In the genomic region with DNA sequence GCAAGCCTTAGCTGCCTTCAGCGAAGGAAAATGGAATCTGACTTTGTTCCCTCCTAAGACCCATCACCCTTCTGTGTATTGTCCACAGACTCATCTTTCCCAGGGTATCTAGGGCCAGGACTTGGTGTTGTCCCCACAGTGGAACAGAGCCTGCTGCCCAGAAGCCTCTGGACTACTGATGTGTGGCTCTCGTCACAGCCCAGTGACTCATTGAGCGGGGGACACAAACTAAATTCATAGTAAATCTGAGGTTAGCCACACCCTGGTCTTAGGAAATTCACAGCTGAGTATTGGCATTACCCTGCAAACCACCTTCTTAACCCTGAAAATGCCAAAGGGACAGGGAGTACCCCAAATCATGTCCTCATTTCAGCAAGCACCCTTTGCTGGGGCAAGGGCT, we compare ENCODE assay signal across 25 mouse cellular contexts. TPM values are rescaled to one million over a fixed set of nuclear protein-coding genes. Genes with fewer than 3 reads are reported as not detected.
DNase-seq lines count a peak whose midpoint lies in the region; ATAC-seq and TF ChIP-seq lines count a peak whose summit lies in the region.
"Had no signal": no experiment of that assay in that cellular context is flagged by ENCODE, and none has a peak within 500 bp of the region (broad histone marks: within the 10 kb centered on the region; RNA-seq: fewer than 3 reads in every experiment).

No protein-coding gene starts in this region.

- no peak overlapping the region for H3K4me2 ChIP-seq in heart, embryonic 14.5 days (ENCODE audit: low read length)
- H3K4me2 ChIP-seq in CH12.LX (ENCODE audit: insufficient read depth, low read depth, poor library complexity, severe bottlenecking) (no peak overlapping the region), myocyte (ENCODE audit: low read depth) (peak overlapping the region; percentile 47)
- H3K4me2 ChIP-seq: embryonic facial prominence, embryonic 13.5 days; heart, embryonic 11.5 days; hindbrain, embryonic 14.5 days had no signal

- H3K27ac ChIP-seq in heart, embryonic 14.5 days (replicated peaks in 1 of 2; ENCODE audit: control insufficient read depth in 1 of 2, insufficient read depth in 1 of 2, low read depth in 2 of 2, low read length in 2 of 2) = no peak overlapping the region
- H3K27ac ChIP-seq in CH12.LX (ENCODE audit: insufficient read depth, low read depth) = no peak overlapping the region; the same call in 1 of the 2 replicates
- H3K27ac ChIP-seq in heart, adult 2 months = no peak overlapping the region
- H3K27ac ChIP-seq in embryonic facial prominence, embryonic 10.5 days (replicated peaks) = no peak overlapping the region
- H3K27ac ChIP-seq: embryonic facial prominence, embryonic 13.5 days; forebrain, embryonic 10.5 days; hindbrain, embryonic 14.5 days; liver, embryonic 14.5 days had no signal

- no peaks in the 10 kb centered on the region for H3K9me3 ChIP-seq in heart, embryonic 14.5 days (ENCODE audit: control insufficient read depth, low read length)
- H3K9me3 ChIP-seq in CH12.LX (replicated peaks; ENCODE audit: low read length) = no peaks in the 10 kb centered on the region
- no peaks in the 10 kb centered on the region for H3K9me3 ChIP-seq in embryonic facial prominence, embryonic 10.5 days
- H3K9me3 ChIP-seq: embryonic facial prominence, embryonic 13.5 days; forebrain, embryonic 10.5 days; megakaryocyte, embryonic 14.5 days had no signal

- no peak for TF ChIP-seq EP300 in CH12.LX (IDR thresholded peaks at IDR 0.05; ENCODE audit: low read length)
- no peak for TF ChIP-seq EP300 in heart, adult 2 months (IDR thresholded peaks at IDR 0.05; ENCODE audit: insufficient read depth, low read depth, low read length)

- TF ChIP-seq CTCF in CH12.LX (conservative IDR thresholded peaks at IDR 0.05 in 1 of 2, IDR thresholded peaks at IDR 0.05 in 1 of 2; ENCODE audit: low read depth in 2 of 2, low read length in 2 of 2) = no peak
- no peak for TF ChIP-seq CTCF in heart, adult 2 months (IDR thresholded peaks at IDR 0.05)

- ATAC-seq in heart, embryonic 14.5 days (ENCODE audit: insufficient number of reproducible peaks, insufficient read depth, low FRiP score, low read depth) = no peak
- ATAC-seq: forebrain, postnatal 0 days; intestine, postnatal 0 days had no signal

- H3K79me2 ChIP-seq in CH12.LX (replicated peaks; ENCODE audit: control insufficient read depth, extremely low read depth, insufficient read depth, poor library complexity, severe bottlenecking) (peaks cover 96% of the 10 kb centered on the region), myocyte (ENCODE audit: control insufficient read depth, insufficient read depth) (peaks cover 88% of the 10 kb centered on the region)
- H3K79me2 ChIP-seq in heart, adult 2 months (replicated peaks; ENCODE audit: control insufficient read depth, insufficient read depth, low read length) = peaks cover 1% of the 10 kb centered on the region

- H3K36me3 ChIP-seq in heart, embryonic 14.5 days (ENCODE audit: control insufficient read depth, insufficient read depth, low read length) = peaks cover 46% of the 10 kb centered on the region
- H3K36me3 ChIP-seq in CH12.LX (replicated peaks in 1 of 2; ENCODE audit: control insufficient read depth in 1 of 2, insufficient read depth in 1 of 2, low read length in 1 of 2) (peaks cover 51 to 86% of the 10 kb centered on the region in 2 experiments), myocyte (ENCODE audit: control insufficient read depth, insufficient read depth) (peaks cover 24% of the 10 kb centered on the region)
- no peaks in the 10 kb centered on the region for H3K36me3 ChIP-seq in heart, adult 2 months (ENCODE audit: control insufficient read depth, insufficient read depth, low read length)
- peaks cover 74% of the 10 kb centered on the region for H3K36me3 ChIP-seq in embryonic facial prominence, embryonic 10.5 days (replicated peaks)

- no peak for DNase-seq in heart, adult 8-10 months (ENCODE audit: low spot score)
- DNase-seq in 3T3-L1 (ENCODE audit: low read depth, low spot score) (peak; percentile 26), CH12.LX (ENCODE audit: extremely low read depth) (no peak)
- no peak for DNase-seq in heart, adult 2 months
- DNase-seq in embryonic facial prominence, embryonic 10.5 days (ENCODE audit: low spot score) = no peak
- DNase-seq: cerebellum, adult 11-12 months; cerebellum, adult 9-11 months; embryo, embryonic 11 days; forebrain, postnatal 0 days; kidney, adult 9 months; kidney, postnatal 10 days; liver; lung, adult 2 months; midbrain, embryonic 14.5 days; right cerebral cortex, postnatal 4 days; thymus, postnatal 4 days had no signal

- dilution Hi-C loops in CH12.LX (cut with MboI; ENCODE audit: extremely low pct_ligation_motif_present, extremely low pct_unique_long_range_greater_than_20kb, low sequenced_read_pairs) = no loop called here

- TF ChIP-seq POLR2A in CH12.LX (IDR thresholded peaks at IDR 0.05; ENCODE audit: low read depth, low read length) = peak; percentile 18; the same call in 1 of the 2 replicates
- TF ChIP-seq POLR2A in myocyte (IDR thresholded peaks at IDR 0.05; ENCODE audit: insufficient read length, low read depth) = no peak
- no peak for TF ChIP-seq POLR2A in heart, adult 2 months (IDR thresholded peaks at IDR 0.05; ENCODE audit: insufficient read depth, low read depth, low read length)

- no peak overlapping the region for H3K4me3 ChIP-seq in heart, embryonic 14.5 days (ENCODE audit: control insufficient read depth in 1 of 2, insufficient read depth in 1 of 2, low read depth in 1 of 2, low read length in 2 of 2)
- no peak overlapping the region for H3K4me3 ChIP-seq in CH12.LX (replicated peaks in 1 of 3; ENCODE audit: low read depth in 2 of 3, low read length in 2 of 3, poor library complexity in 1 of 3)
- no peak overlapping the region for H3K4me3 ChIP-seq in myocyte
- H3K4me3 ChIP-seq in heart, adult 2 months = no peak overlapping the region
- H3K4me3 ChIP-seq in embryonic facial prominence, embryonic 10.5 days = no peak overlapping the region
- H3K4me3 ChIP-seq: embryonic facial prominence, embryonic 13.5 days; forebrain, embryonic 10.5 days; megakaryocyte, embryonic 14.5 days had no signal

- H3K27me3 ChIP-seq in heart, embryonic 14.5 days (ENCODE audit: control insufficient read depth, insufficient read depth, low read length) = no peaks in the 10 kb centered on the region
- H3K27me3 ChIP-seq in CH12.LX (replicated peaks) (no peaks in the 10 kb centered on the region), myocyte (ENCODE audit: control insufficient read depth, insufficient read depth, insufficient read length) (no peaks in the 10 kb centered on the region)
- no peaks in the 10 kb centered on the region for H3K27me3 ChIP-seq in heart, adult 2 months (ENCODE audit: control insufficient read depth, insufficient read depth, low read length)
- no peaks in the 10 kb centered on the region for H3K27me3 ChIP-seq in embryonic facial prominence, embryonic 10.5 days (replicated peaks; ENCODE audit: low read depth, poor library complexity, severe bottlenecking)
- H3K27me3 ChIP-seq: embryonic facial prominence, embryonic 13.5 days; megakaryocyte, embryonic 14.5 days had no signal

- WGBS in heart, embryonic 14.5 days = 90% methylated on average over 3 of the region's 3 CpGs
- WGBS in heart, adult 2 months = 77% methylated on average over 3 of the region's 3 CpGs
- WGBS in embryonic facial prominence, embryonic 10.5 days = 88% methylated on average over 3 of the region's 3 CpGs

- no peak for TF ChIP-seq RAD21 in CH12.LX (IDR thresholded peaks at IDR 0.05; ENCODE audit: low read depth, low read length)

- H3K4me1 ChIP-seq in heart, embryonic 14.5 days (ENCODE audit: control insufficient read depth in 2 of 2, insufficient read depth in 2 of 2, low read length in 2 of 2) = peaks cover 0 to 26% of the 10 kb centered on the region in 2 experiments; a peak in 1 of 4 replicates
- peaks cover 39 to 93% of the 10 kb centered on the region in 2 experiments for H3K4me1 ChIP-seq in CH12.LX (ENCODE audit: control insufficient read depth in 1 of 2, insufficient read depth in 2 of 2)
- peaks cover 5% of the 10 kb centered on the region; the same call in 1 of the 2 replicates for H3K4me1 ChIP-seq in heart, adult 2 months (ENCODE audit: control insufficient read depth, insufficient read depth, low read length)
- H3K4me1 ChIP-seq in embryonic facial prominence, embryonic 10.5 days = peaks cover 20% of the 10 kb centered on the region

- H3K9ac ChIP-seq in heart, embryonic 14.5 days (ENCODE audit: low read length) = peak overlapping the region; percentile 34; the same call in 1 of the 2 replicates
- no peak overlapping the region for H3K9ac ChIP-seq in CH12.LX (ENCODE audit: insufficient read depth, low read depth)
- H3K9ac ChIP-seq in heart, adult 2 months (ENCODE audit: low read depth, low read length) = no peak overlapping the region
- H3K9ac ChIP-seq: embryonic facial prominence, embryonic 13.5 days; forebrain, postnatal 0 days; hindbrain, embryonic 14.5 days; liver, embryonic 14.5 days had no signal

- in situ Hi-C loops in CH12.LX (cut with MboI; ENCODE audit: low pct_ligation_motif_present, low pct_unique_long_range_greater_than_20kb, low sequenced_read_pairs) = no loop called here

- intact Hi-C loops in heart, adult 2 months (cut with DNase I) = no loop called here

- no peak overlapping the region for H3ac ChIP-seq in myocyte (ENCODE audit: control insufficient read depth, insufficient read length)

RNA-seq across cellular contexts. Expression of gene Atf5, which starts 10.3 kb away (rescaled TPM):
- polyA plus RNA-seq in heart, embryonic 14.5 days (2014; fragmentation: Nextera tagmentation; extraction: Ambion mirVana) = 1.8 and 1.9 TPM in 2 replicates
- 10 to 100 TPM; 55.1 to 71.1 (median 64.7) TPM for total RNA-seq in heart, adult 8-10 months (2022)
- total RNA-seq in CH12.LX (2012; rRNA removed) (34.0 and 71.1 TPM in 2 replicates), CH12.LX (2014; rRNA removed) (12.0 and 13.4 TPM in 2 replicates)
- polyA plus RNA-seq in CH12.LX (2012; ENCODE audit: insufficient read length, low read depth) (82.3 and 84.5 TPM in 2 replicates), myocyte (2012; fragmentation: generic; extraction: Trizol) (939 TPM)
- total RNA-seq in heart, adult 2 months (2021) = 10 to 100 TPM; 60.2 to 63.4 TPM
- polyA plus RNA-seq in heart, adult 2 months (2012; rRNA removed) = 42.3 and 73.6 TPM in 2 replicates
- 3.2 and 3.6 TPM in 2 replicates for polyA plus RNA-seq in embryonic facial prominence, embryonic 10.5 days (2016; fragmentation: Nextera tagmentation; extraction: Ambion mirVana)

RNA-seq across cellular contexts. Expression of gene Il4i1, which starts 10.6 kb away (rescaled TPM):
- 0.77 and 0.91 TPM in 2 replicates for polyA plus RNA-seq in heart, embryonic 14.5 days (2014; fragmentation: Nextera tagmentation; extraction: Ambion mirVana)
- 1 to 10 TPM in 2 of 4 experiments, under 1 TPM in 2; 0.35 to 1.2 (median 0.88) TPM for total RNA-seq in heart, adult 8-10 months (2022)
- total RNA-seq in CH12.LX (2012; rRNA removed) (42.2 and 57.5 TPM in 2 replicates), CH12.LX (2014; rRNA removed) (11.8 and 17.6 TPM in 2 replicates)
- polyA plus RNA-seq in CH12.LX (2012; ENCODE audit: insufficient read length, low read depth) (49.2 and 58.2 TPM in 2 replicates), myocyte (2012; fragmentation: generic; extraction: Trizol) (1.9 TPM)
- total RNA-seq in heart, adult 2 months (2021) = under 1 TPM; 0.61 to 0.70 TPM
- polyA plus RNA-seq in heart, adult 2 months (2012; rRNA removed) = 1.3 and 1.5 TPM in 2 replicates
- 1.0 and 1.5 TPM in 2 replicates for polyA plus RNA-seq in embryonic facial prominence, embryonic 10.5 days (2016; fragmentation: Nextera tagmentation; extraction: Ambion mirVana)

RNA-seq across cellular contexts. Expression of gene Nup62, which starts 10.9 kb away (rescaled TPM):
- polyA plus RNA-seq in heart, embryonic 14.5 days (2014; fragmentation: Nextera tagmentation; extraction: Ambion mirVana) = 41.5 and 41.7 TPM in 2 replicates
- total RNA-seq in heart, adult 8-10 months (2022) = 10 to 100 TPM; 18.7 to 32.3 (median 24.4) TPM
- 93.2 and 101 TPM in 2 replicates for total RNA-seq in CH12.LX (2012; rRNA removed)
- total RNA-seq in CH12.LX (2014; rRNA removed) = 84.1 and 93.3 TPM in 2 replicates
- 146 and 151 TPM in 2 replicates for polyA plus RNA-seq in CH12.LX (2012; ENCODE audit: insufficient read length, low read depth)
- 77.0 TPM for polyA plus RNA-seq in myocyte (2012; fragmentation: generic; extraction: Trizol)
- total RNA-seq in heart, adult 2 months (2021) = 10 to 100 TPM; 27.1 to 28.0 TPM
- 36.0 and 36.6 TPM in 2 replicates for polyA plus RNA-seq in heart, adult 2 months (2012; rRNA removed)
- polyA plus RNA-seq in embryonic facial prominence, embryonic 10.5 days (2016; fragmentation: Nextera tagmentation; extraction: Ambion mirVana) = 169 and 173 TPM in 2 replicates

RNA-seq across cellular contexts. Expression of gene Akt1s1, which starts 22.0 kb away (rescaled TPM):
- 33.4 and 61.6 TPM in 2 replicates for polyA plus RNA-seq in heart, embryonic 14.5 days (2014; fragmentation: Nextera tagmentation; extraction: Ambion mirVana)
- 10 to 100 TPM; 64.3 to 76.2 (median 70.5) TPM for total RNA-seq in heart, adult 8-10 months (2022)
- total RNA-seq in CH12.LX (2012; rRNA removed) = 21.7 and 24.2 TPM in 2 replicates
- 8.5 and 9.5 TPM in 2 replicates for total RNA-seq in CH12.LX (2014; rRNA removed)
- 23.3 and 23.4 TPM in 2 replicates for polyA plus RNA-seq in CH12.LX (2012; ENCODE audit: insufficient read length, low read depth)
- 200 TPM for polyA plus RNA-seq in myocyte (2012; fragmentation: generic; extraction: Trizol)
- total RNA-seq in heart, adult 2 months (2021) = 10 to 100 TPM; 62.6 to 72.8 TPM
- polyA plus RNA-seq in heart, adult 2 months (2012; rRNA removed) = 53.8 and 63.0 TPM in 2 replicates
- polyA plus RNA-seq in embryonic facial prominence, embryonic 10.5 days (2016; fragmentation: Nextera tagmentation; extraction: Ambion mirVana) = 92.2 and 95.4 TPM in 2 replicates

RNA-seq across cellular contexts. Expression of gene Tbc1d17, which starts 22.1 kb away (rescaled TPM):
- 44.5 and 53.5 TPM in 2 replicates for polyA plus RNA-seq in heart, embryonic 14.5 days (2014; fragmentation: Nextera tagmentation; extraction: Ambion mirVana)
- 10 to 100 TPM; 40.7 to 59.5 (median 51.5) TPM for total RNA-seq in heart, adult 8-10 months (2022)
- total RNA-seq in CH12.LX (2012; rRNA removed) = 32.4 and 40.5 TPM in 2 replicates
- total RNA-seq in CH12.LX (2014; rRNA removed) = 31.9 and 35.5 TPM in 2 replicates
- polyA plus RNA-seq in CH12.LX (2012; ENCODE audit: insufficient read length, low read depth) = 38.5 and 41.9 TPM in 2 replicates
- polyA plus RNA-seq in myocyte (2012; fragmentation: generic; extraction: Trizol) = 53.8 TPM
- total RNA-seq in heart, adult 2 months (2021) = 10 to 100 TPM; 29.6 to 46.6 TPM
- polyA plus RNA-seq in heart, adult 2 months (2012; rRNA removed) = 56.0 and 61.9 TPM in 2 replicates
- polyA plus RNA-seq in embryonic facial prominence, embryonic 10.5 days (2016; fragmentation: Nextera tagmentation; extraction: Ambion mirVana) = 77.2 and 82.7 TPM in 2 replicates

Comparison
In these comparisons a context has a peak if more than half of its experiments do, and no peak if none do; other contexts are left out.
1. RNA of gene Il4i1, which starts 10.6 kb away (polyA plus RNA-seq): 49.2 to 58.2 TPM in CH12.LX; 1.9 TPM in myocyte (single experiment), 1.3 to 1.5 TPM in heart, adult 2 months, 1.0 to 1.5 TPM in embryonic facial prominence, embryonic 10.5 days and 0.77 to 0.91 TPM in heart, embryonic 14.5 days; every median in the first group is over 10 times any median in the second.